Mouse (Mus musculus): Measurements from ENCODE around the gene Afg1l.

Afg1l gene

GRCm38 (mm10) chr10:42297954-42298353, 180.4 kb downstream of the Afg1l start:
- no peak for DNase-seq (ENCODE audit: low spot score)

DNA sequence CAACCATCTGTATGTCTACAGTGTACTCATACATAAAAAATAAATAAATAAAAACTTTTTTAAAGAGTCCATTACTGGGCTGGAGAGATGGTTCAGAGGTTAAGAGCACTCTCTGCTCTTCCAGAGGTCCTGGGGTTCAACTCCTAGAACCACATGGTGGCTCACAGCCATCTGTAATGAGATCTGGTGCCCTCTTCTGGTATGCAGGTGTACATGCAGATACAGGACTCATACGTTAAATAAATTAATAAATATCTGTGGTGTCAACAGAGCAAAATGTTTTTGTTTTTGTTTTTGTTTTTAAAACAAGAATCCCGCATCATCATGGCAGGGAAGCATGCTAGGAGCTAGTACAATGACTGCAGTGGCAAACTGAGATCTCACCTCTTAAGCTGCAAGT, 181.3 kb downstream of the Afg1l start:
- no peak for DNase-seq (ENCODE audit: low spot score)

GRCm38 (mm10) chr10:42296559-42296958, 181.8 kb downstream of the Afg1l start:
- no peak for DNase-seq (ENCODE audit: low spot score)

GRCm38 (mm10) chr10:42295028-42295427, 183.3 kb downstream of the Afg1l start:
- no peak for DNase-seq (ENCODE audit: low spot score)

- DNase-seq (ENCODE audit: low spot score): no peak
Measured at GRCm38 (mm10) chr10:42294392-42294791, 184.0 kb downstream of the Afg1l start.

DNA sequence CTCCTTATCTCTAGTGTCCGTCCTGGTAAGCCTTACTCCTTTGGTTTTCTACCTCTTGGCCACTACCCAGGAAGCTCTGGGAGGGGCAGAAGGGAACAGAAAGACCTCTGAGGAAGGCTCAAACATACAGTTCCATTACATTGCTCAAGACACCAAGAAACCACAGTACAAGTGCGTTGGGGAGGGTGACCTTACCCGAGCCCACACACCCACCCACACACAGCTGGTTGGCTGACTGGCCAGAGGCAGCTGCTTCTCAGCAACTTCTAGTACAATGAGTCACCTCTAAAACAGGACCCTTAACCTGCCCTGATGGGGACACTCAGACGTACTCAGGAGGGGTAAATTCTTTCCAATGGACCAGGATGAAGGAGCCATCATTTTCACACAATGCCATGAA, 184.5 kb downstream of the Afg1l start:
- no peak for DNase-seq (ENCODE audit: low spot score)

DNA sequence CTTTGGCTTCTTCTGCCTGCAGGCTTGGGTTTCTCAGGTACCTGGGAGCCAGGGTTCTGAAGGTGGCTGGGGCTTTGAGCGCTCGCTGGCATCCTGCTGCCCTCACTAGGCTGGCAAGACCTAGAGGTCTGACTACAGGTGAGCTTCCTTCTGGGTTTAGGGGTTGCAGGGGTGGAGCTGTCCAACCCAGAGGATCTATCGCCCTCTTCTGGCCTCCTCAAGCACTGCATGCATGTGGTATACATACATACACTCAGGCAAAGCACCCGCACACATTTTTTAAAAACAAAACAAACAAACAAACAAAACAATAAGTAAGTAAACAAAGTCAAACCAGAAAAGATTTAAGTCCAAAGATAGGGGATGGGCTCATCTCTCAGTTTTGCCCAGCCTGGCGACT, 187.0 kb downstream of the Afg1l start:
- no peak for DNase-seq (ENCODE audit: low spot score)

DNA sequence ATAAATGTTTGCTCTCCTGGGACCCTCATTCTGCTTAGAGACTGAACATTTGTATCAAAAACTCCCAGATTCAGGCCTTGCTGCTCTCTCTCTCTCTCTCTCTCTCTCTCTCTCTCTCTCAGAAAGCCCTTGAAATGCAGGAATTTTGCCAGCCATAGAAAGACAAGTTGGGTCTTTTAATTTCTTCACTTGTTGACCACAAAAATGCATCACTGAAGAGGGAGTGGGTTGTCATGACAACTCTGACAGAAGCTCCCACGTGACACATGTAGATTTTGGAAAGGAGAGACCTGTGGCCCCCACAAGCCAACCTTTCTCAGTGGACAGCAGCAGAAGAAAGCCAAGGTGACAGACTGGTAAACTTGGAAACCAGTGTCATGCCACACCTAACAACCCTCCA, 190.7 kb downstream of the Afg1l start:
- no peak for DNase-seq (ENCODE audit: low spot score)

DNA sequence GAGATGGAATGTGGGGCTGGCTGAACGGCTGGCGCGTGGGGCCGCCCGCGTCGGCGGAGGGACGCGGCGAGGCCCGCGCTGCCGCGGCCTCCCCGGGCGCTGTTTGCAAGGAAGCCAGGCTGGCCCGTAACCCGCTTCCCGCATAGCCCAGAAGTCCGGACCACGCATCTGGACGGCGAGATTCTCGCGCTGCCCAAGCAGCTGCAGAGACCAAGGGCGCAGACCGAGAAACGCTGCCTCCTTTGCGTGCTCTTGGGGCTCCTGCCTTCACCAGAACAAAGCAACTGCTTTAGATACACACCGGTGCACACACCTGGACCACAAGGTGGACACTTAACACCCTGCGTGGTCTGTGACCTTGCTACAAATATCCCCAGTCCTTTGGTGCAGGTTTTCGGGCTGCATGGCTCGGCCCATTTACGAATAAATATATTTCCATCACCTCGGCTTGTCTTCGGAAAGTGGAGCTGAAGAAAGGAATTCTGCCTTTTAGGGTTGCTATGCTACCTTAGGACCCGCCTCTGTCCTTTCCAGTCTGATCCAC, 200.0 kb downstream of the Afg1l start:
- DNase-seq (ENCODE audit: low spot score): no peak

DNA sequence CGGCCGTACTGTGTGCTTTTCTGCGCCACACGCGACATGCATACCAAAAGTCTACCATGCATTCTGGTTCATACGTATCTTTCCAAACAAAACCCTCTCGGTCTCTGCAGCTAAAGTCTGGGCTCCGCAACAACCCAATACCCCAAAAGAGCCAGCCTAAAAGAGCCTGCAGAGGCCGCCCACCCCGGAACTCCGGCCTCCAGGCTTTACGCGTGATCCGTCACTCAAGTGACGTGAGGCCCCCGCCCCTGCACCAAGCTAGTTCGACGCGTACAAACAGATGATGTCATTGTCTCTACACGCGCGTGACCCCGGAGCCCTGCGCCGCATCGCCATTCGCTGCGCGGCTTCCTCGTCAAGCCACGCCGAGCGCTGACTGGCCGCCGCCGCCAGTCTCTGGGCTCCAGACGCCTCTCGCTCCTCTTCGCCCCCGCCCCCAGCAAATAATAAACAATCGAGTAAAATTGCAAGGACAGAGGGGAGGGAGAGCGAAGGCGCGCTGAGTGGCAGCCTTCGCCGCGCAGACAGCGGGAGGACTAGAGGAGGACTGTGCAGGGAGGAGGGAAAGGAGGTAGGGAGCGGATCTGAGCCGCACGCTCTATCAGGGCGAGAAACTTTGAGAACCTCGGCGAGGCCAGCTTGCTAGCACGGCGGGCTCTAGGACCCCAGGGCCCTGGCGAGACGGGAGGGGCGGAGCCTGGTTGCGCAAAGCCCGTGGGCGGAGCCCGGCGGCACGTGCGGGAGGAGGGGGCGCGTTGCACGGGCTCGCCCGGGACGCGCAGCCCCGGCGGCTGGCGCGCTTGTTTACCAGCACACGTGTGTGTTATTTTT, 200.7 kb downstream of the Afg1l start:
- DNase-seq (ENCODE audit: low spot score): peak; percentile 97

GRCm38 (mm10) chr10:42276507-42277345, 201.6 kb downstream of the Afg1l start, which contains the start of gene Foxo3:
Gene Foxo3, minus strand, starts transcription at chr10:42276755.
- peak; percentile 88 for DNase-seq (ENCODE audit: low spot score)

DNA sequence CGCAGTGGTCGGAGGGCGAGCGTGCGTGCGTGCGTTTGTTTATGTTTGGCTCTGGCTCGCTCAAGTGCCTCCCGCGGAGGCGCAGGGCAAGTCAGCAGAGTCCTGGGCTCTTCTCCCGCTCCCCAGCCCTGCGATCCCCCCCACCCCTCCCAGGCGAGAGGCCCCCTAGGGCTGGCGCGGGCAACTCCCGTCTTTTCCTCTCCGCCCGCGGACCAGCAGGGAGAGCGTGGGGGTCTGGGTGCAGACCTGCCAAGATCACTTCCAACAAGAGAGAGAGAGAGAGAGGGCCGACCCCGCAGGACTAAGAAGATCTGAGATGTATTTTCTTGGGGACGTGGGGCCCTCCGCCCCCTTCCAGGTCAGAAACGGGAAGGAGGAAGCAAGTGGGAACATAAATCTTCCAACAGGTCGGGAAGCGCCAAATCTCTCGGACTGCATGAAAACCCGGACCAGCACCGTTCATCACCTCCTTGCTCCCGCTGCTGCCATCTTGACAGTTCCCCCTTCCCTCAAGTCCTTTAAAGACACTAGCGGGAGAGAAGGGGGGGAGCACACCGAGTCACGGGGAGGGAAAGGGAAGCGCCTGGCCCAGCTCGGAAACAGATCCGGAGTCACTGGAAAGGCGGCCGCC, 202.4 kb downstream of the Afg1l start:
- DNase-seq (ENCODE audit: low spot score): no peak

DNA sequence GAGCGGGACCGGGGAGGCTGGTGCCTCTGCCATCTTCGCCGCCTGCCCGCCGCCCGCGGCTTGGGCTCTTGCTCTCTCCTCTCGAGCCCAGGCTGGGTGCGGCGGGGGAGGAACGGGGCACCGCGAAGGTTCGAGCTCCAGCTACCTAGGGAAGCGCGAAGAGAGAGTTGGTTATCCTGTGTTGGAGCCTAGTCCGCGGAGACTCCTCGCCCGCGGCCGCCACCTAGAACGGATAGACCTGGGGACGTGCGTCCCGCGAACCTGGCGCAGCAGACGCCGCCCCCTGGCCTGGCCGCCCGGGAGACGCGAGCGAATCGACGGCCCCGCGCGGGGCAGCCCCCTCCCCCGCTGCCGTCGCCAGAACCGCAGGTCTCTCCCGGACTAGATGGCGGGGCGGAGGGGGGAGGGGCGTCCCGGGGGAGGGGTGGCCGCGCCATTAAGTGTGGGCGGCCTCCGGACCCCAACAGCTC, 202.9 kb downstream of the Afg1l start:
- peak; percentile 69 for DNase-seq (ENCODE audit: low spot score)

DNA sequence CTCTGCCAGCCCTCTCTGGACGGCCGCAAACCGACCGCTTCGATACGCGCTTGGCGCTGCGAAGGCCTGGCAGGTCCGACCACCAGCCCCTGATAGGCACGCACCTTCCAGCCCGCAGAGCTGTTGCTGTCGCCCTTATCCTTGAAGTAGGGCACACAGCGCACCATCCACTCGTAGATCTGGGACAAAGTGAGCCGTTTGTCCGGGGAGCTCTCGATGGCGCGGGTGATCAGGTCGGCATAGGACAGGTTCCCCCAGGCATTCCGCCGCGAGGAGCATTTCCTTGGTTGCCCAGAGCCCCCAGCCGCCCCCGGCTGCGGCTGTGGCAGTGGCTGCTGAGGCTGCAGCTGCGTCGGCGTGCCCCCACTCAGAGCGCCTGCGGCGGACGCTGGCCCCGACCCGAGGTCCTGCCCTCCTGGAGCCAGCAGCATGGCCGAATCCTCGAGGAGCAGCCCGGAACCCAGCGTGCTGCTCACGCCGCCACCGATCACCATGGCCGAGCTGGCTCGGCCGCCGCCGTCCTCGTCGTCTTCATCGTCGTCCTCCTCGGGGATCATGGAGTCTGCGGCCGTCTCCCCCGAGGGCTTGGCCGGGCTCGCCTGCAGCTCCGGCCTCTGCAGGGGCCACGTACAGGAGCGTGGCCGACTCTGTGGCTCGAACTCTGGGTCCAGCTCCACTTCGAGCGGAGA, 203.5 kb downstream of the Afg1l start:
- peak; percentile 25 for DNase-seq (ENCODE audit: low spot score)

- DNase-seq (ENCODE audit: low spot score): peak; percentile 75
Measured at GRCm38 (mm10) chr10:42273760-42274691, 204.3 kb downstream of the Afg1l start.

- DNase-seq (ENCODE audit: low spot score): no peak
Measured at GRCm38 (mm10) chr10:42273403-42273759, 205.0 kb downstream of the Afg1l start.

DNA sequence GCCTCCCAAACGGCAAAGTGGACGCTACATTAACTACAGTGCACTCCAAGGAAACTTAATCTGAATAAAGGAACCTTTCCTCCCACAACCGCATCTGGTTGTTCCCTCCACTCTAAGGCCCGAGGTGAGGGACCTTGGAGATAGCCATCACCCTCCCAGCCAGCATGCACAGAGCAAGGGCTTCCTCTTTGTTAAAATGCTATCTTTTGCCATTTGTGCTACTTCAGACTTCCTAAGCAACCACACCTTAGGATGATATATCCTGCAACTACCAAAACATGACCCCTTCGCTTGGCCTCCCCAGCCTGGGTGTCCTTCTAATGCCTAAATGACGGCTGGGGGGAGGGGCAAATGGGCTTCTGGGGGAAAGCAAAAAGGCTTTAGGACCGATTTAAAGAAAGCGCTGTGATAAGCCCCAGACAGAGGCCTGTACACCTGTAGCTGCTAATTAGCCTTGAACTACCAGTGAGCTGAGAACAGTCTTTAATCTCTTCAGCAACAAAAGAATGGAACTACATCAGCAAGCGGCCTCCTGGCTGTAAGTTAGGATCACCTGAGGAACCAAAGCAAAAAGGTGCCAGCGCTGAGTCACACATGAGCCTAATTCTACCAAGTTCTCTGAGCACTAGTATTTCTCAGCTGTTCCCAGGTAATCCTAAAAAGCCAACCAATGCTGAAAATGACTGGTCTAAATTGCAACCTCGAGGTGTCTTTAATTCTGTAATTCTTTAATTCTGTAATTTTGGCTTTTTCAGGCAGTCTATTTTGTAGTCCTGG, 206.7 kb downstream of the Afg1l start:
- DNase-seq (ENCODE audit: low spot score): no peak

DNA sequence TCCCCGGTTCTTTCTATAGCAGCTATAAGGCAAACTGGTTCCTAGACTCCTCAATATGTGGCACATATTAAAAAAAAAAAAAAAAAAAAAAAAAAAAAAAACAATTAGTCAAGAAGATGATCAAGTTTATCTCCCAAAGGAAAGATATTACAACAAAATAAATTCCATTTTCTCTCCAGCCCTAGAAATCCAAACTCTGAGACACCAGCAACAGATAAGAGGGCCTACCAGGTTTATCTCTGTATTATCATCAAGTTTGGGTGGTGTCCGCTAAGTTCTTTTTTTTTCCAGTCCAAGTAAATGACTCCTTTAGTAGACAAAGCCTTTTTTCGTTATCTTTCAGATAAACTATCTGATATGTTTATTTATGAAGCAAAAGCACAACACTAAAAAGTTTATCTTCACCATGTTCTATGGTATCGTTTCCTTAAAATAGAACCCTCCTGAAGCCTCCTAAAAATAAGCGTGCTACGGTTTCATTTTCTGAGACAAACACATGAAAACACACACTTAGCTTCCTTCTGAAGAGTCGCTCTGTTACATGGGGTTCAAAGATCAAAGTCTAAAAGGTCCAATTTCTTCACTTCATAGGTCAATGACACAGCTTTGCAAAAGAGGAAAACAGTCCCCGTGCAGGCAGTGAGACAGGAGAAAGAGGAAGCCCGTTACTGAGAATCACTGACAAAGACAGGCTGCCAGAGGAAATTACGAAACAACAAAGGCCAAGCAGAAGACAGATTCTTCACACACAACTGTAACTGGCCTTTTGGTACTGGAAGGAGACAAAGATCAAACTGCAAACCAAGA, 207.9 kb downstream of the Afg1l start:
- DNase-seq (ENCODE audit: low spot score): no peak

Data from testis, postnatal 14 days (tissue).